Mouse (Mus musculus) embryonic facial prominence, embryonic 14.5 days (tissue): ENCODE results near the gene Lca5l. TPM values are rescaled to one million over a fixed set of nuclear protein-coding genes. Genes with fewer than 3 reads are reported as not detected.

Experiments
- ATAC-seq: fragments of 200-750 bp; cut with Nextera tagmentation; 2 replicates; pipeline ENCODE4 v1.8.0; 2017; ENCODE audit warnings: low read depth, moderate number of reproducible peaks, moderate TSS enrichment
- DNase-seq: peaks from one replicate; pipeline ENCODE4 v3.0.0-alpha.2; 2015; ENCODE audit warnings: low spot score
- H3K27ac ChIP-seq: fragments of 300-500 bp; sonication (generic); replicated peaks from 2 replicates; pipeline ENCODE4 v1.5.1; 2014; ENCODE audit warnings: low read depth, mild to moderate bottlenecking, low read length, moderate library complexity
- H3K27me3 ChIP-seq: fragments of 300-500 bp; sonication (generic); replicated peaks from 2 replicates; pipeline ENCODE4 v1.6.1; 2014; ENCODE audit warnings: low read length; ENCODE audit not compliant: control insufficient read depth, insufficient read depth
- H3K36me3 ChIP-seq: fragments of 300-500 bp; sonication (generic); 2 replicates; pipeline ENCODE4 v1.6.1; 2014; ENCODE audit warnings: low read length, mixed read lengths; ENCODE audit not compliant: control insufficient read depth, insufficient read depth
- H3K4me1 ChIP-seq: fragments of 300-500 bp; sonication (generic); 2 replicates; pipeline ENCODE4 v1.6.1; 2014; ENCODE audit warnings: antibody characterized with exemption, low read length; ENCODE audit not compliant: control insufficient read depth, insufficient read depth
- H3K4me2 ChIP-seq: fragments of 300-500 bp; sonication (generic); 2 replicates; pipeline ENCODE4 v1.6.1; 2014; ENCODE audit warnings: low read depth, mild to moderate bottlenecking, low read length, moderate library complexity, mixed read lengths
- H3K4me3 ChIP-seq: fragments of 300-500 bp; sonication (generic); 2 replicates; pipeline ENCODE4 v1.5.1; 2014; ENCODE audit warnings: low read depth, mild to moderate bottlenecking, low read length
- H3K9ac ChIP-seq: fragments of 300-500 bp; sonication (generic); 2 replicates; pipeline ENCODE4 v1.6.1; 2014; ENCODE audit warnings: low read depth, mild to moderate bottlenecking, low read length, moderate library complexity, mixed read lengths
- H3K9me3 ChIP-seq: fragments of 300-500 bp; sonication (generic); 2 replicates; pipeline ENCODE4 v1.6.1; 2016; ENCODE audit warnings: low read length; ENCODE audit not compliant: control insufficient read depth
- WGBS: fragments of 180-500 bp; shearing (Covaris S2); extraction: QIAGEN DNeasy Blood & Tissue Kit; methylation state at CpG from one replicate; pipeline ENCODE4 v1.1.7; 2014; 5-methylcytosine and 5-hydroxymethylcytosine counted together
- polyA plus RNA-seq: library from polyadenylated mRNA; unstranded; fragments of >200 nt; fragmentation: Nextera tagmentation; extraction: Ambion mirVana; gene quantifications from 2 replicates; pipeline ENCODE4 v1.2.1, GENCODE M21; 2014

Gene Lca5l
- polyA plus RNA-seq, result 1.8 and 2.1 TPM in 2 replicates

DNA sequence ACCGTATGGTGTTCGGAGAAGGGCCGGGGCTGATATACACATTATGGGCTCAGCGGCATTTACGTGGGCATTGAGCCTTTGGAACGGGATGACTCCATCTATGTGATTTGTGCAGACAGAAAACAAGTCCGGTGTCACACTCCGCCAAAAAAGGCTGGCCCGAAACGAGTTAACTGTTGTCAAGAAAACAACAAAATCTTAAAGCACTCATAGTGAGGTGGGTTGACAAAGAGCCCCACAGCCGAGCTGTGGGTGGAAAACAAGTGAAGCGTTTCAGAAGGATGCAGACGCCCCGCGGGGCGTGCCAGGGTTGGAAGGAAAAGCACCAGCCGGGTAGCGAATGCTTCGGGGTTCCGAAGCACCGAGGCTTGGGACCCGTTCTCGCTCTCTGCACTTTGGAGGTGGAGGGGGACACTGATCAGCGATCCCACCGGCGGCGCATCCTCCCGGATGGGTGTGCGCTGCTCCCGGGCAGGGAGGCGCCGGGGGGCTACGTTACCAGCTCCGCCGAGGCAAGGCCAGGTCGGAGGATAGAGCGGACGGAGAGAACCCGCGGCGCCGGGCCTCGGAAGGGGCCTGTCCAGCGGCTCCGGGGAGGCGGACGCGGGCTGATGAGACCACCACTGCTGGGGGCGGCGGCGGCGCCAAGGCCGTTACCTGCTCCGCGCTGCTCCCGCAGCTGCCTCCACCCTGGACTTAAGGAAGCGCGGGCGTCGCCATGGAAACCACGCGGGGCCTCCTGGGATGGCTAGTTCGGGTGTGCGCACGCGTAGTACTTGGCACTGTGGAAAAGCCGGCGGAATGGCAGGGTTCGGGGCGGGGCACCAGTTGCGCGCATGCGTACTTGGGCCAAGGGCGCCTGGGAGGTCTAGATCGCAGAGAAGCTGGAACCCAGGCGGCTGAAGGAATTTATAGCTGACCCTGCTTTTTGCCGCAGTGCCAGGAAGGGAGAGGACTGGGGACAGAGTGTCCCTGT lies at the start of gene Lca5l:
TSS of gene Lca5l (minus strand) at position 741 of the 976 bp plus-strand sequence.
- peak; percentile 98 for ATAC-seq
- Histone ChIP-seq H3K36me3 (no peaks in the 10 kb centered on the region), H3K4me2 (peak within 1 kb of the TSS; percentile 84), H3K9ac (peak within 1 kb of the TSS; percentile 80), H3K9me3 (no peaks in the 10 kb centered on the region), H3K4me3 (peak within 1 kb of the TSS; percentile 92), H3K27ac (peak within 1 kb of the TSS; percentile 52), H3K4me1 (peaks cover 6% of the 10 kb centered on the region; the same call in 1 of the 2 replicates), H3K27me3 (peaks cover 5% of the 10 kb centered on the region; the same call in 1 of the 2 replicates)
- peak; percentile 99 for DNase-seq
- WGBS, result 1% methylated on average over 55 of the region's 77 CpGs

DNA sequence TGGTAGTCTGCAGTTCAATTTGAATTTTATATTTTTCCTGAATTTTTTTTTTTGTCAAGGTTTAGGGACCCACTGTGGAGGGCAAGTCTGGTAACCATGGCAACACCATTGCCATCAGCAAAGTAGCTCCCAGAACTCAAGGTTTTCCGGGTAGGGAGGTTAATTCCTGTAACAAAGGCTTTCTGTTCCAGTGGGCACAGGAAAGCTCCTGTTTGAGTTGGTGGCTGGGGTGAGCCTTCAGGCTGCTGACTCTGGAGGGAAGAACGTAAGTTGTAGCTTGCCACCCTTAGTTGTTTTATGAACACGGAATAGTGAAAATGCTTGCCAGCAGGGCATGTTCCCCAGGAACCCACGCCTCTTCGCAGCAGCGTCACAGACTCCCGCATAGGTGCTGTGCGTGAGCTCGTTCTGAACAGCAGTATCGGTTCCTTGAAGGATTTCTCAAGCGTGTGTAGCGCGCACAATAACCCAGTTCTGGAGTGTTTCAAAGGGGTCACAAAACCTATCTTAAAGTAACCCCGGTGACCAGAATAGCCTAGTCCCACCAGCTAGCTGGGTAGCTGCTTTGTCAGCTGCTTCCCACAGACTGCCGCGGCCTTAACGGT lies 43.4 kb upstream of the Lca5l start, which contains the start of gene B3galt5:
TSS of gene B3galt5 (plus strand) at position 436 of the 605 bp plus-strand sequence.
- DNase-seq (peak; percentile 52), ATAC-seq (no peak)
- H3K4me1 ChIP-seq, result no peaks in the 10 kb centered on the region
- H3K4me2 ChIP-seq, result peak within 1 kb of the TSS; percentile 25; the same call in 1 of the 2 replicates
- WGBS, result 60% methylated on average over 17 of the region's 17 CpGs
- H3K27ac ChIP-seq, result 0 out of 2 replicates have a peak within 1 kb of the TSS, but pooled peaks have one; percentile 24
- 0 out of 2 replicates have a peak within 1 kb of the TSS, but pooled peaks have one; percentile 36 for H3K9ac ChIP-seq
- H3K4me3 ChIP-seq, result no peak within 1 kb of the TSS
- H3K27me3 ChIP-seq, result no peaks in the 10 kb centered on the region
- no peaks in the 10 kb centered on the region for H3K9me3 ChIP-seq
- no peaks in the 10 kb centered on the region for H3K36me3 ChIP-seq

DNA sequence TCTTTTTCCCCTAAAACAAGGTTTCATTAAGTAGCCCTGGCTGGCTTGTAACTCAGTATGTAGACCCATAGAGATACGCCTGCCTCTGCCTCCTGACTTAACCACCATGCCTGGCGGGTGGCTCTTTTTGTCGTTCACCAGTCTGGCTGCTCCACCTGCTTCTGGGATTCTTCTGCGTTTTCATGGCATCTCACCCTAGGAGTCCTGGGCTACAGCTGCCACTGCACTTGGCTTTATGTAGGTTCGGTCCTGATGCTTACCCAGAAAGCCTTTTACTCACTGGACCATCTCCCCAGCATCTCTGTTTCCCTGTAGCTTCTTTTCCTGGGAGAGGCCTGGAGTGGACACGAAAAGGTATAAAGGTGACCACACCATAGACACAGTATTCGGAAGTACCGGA lies 41.9 kb upstream of the Lca5l start:
- 88% methylated on average over 8 of the region's 8 CpGs for WGBS
- Histone ChIP-seq H3K4me1 (no peaks in the 10 kb centered on the region), H3K9me3 (no peaks in the 10 kb centered on the region), H3K36me3 (no peaks in the 10 kb centered on the region), H3K9ac (no peak overlapping the region), H3K27me3 (no peaks in the 10 kb centered on the region), H3K4me3 (no peak overlapping the region), H3K27ac (no peak overlapping the region), H3K4me2 (no peak overlapping the region)
- ATAC-seq (no peak), DNase-seq (no peak)

DNA sequence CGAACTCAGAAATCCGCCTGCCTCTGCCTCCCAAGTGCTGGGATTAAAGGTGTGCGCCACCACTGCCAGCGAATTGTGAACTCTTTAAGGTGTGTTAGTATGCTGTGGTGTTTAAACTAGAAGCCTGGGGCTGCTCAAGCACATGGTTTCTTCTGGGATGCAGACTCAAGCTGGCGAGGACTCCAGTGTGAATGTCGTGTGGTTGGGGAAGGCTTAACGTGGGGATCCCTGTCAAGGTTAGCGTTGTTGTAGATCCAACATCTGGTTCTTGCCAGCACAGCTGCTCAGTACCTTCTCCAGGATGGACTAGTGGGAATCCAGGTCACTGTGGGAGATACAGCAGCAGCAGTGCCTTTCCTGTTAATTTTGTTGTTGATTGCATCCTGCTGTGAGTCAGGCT lies 39.9 kb upstream of the Lca5l start:
- Histone ChIP-seq H3K4me3 (no peak overlapping the region), H3K4me2 (no peak overlapping the region), H3K9ac (no peak overlapping the region), H3K27me3 (no peaks in the 10 kb centered on the region), H3K4me1 (no peaks in the 10 kb centered on the region), H3K27ac (no peak overlapping the region), H3K9me3 (no peaks in the 10 kb centered on the region), H3K36me3 (no peaks in the 10 kb centered on the region)
- 83% methylated on average over 8 of the region's 8 CpGs for WGBS
- ATAC-seq (no peak), DNase-seq (no peak)

DNA sequence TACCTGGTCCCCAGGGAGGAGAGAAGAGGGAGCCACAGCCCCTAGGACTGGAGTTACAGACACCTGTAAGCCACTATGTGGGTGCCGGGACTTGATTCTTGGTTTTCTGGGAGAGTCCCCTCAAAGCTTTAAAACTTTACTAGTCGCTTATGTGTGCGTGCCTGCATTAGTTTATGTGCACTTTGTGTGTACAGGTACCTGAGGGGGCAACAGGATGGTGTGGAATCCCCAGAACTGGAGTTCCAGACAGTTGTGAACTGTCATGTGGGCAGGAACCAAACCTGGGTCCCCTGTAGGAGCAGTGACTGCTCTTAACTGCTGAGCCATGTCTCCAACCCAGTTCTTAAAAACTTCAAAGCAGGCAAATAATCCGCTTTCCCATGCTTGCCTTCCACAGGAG lies 39.2 kb upstream of the Lca5l start:
- DNase-seq (no peak), ATAC-seq (no peak)
- no peaks in the 10 kb centered on the region for H3K4me1 ChIP-seq
- no peak overlapping the region for H3K27ac ChIP-seq
- no peak overlapping the region for H3K4me3 ChIP-seq
- no peaks in the 10 kb centered on the region for H3K27me3 ChIP-seq
- WGBS, result 94% methylated on average over 4 of the region's 4 CpGs
- no peak overlapping the region for H3K9ac ChIP-seq
- no peak overlapping the region for H3K4me2 ChIP-seq
- H3K36me3 ChIP-seq, result no peaks in the 10 kb centered on the region
- no peaks in the 10 kb centered on the region for H3K9me3 ChIP-seq

DNA sequence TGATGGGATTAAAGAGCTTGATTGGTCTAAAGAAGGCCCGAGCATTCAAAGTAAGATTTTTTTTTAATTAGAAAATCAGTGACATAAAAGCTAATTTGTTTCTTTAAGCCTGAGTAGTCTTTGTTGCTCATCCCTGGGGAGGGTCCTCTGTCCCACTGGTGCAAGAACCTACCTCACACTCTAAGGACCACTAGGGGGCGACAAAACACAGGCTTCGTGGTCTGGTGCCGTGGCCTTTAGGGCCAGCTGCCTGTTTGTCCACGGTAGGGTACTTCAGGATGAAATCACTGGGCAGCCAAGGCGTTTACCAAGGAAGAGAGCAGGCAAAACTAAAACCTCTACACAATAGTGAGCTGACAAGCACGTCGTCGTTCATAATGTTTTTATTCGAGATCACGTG lies 38.3 kb upstream of the Lca5l start:
- 0 out of 2 replicates have a peak, but pooled peaks have one; percentile 65 for ATAC-seq
- Histone ChIP-seq H3K9me3 (no peaks in the 10 kb centered on the region), H3K4me3 (no peak overlapping the region), H3K36me3 (no peaks in the 10 kb centered on the region), H3K27ac (no peak overlapping the region), H3K4me1 (no peaks in the 10 kb centered on the region), H3K4me2 (no peak overlapping the region), H3K9ac (no peak overlapping the region), H3K27me3 (no peaks in the 10 kb centered on the region)
- peak; percentile 79 for DNase-seq
- WGBS, result 30% methylated on average over 11 of the region's 11 CpGs

DNA sequence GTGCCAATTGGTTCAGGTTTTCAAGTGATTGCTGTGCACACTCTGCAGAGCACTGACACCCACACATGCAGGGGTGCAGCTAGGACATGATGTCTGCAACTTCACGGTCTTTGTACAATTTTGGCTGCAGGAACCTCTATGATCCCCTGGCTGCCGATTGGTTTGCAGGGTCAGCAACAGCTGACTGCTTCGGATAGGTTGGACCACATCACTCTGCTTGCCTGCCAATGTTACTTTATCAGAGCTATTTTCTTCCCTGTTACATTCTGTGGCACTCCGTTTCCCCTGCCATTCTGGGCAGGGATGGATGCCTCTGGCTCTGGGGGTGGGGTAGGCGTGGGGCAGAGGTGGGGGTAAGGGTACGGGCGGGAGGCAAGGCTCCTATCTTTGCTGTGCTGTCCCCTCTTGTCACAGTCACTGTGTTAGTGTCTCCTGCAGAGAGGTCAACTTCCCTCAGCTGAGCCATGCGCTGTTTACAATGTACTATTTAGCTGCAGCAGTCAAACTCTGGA lies 37.0 kb upstream of the Lca5l start:
- H3K27me3 ChIP-seq, result no peaks in the 10 kb centered on the region
- ATAC-seq (no peak), DNase-seq (no peak)
- no peaks in the 10 kb centered on the region for H3K4me1 ChIP-seq
- no peak overlapping the region for H3K27ac ChIP-seq
- no peak overlapping the region for H3K4me3 ChIP-seq
- no peak overlapping the region for H3K4me2 ChIP-seq
- H3K36me3 ChIP-seq, result no peaks in the 10 kb centered on the region
- no peaks in the 10 kb centered on the region for H3K9me3 ChIP-seq
- no peak overlapping the region for H3K9ac ChIP-seq
- WGBS, result 58% methylated on average over 8 of the region's 8 CpGs

DNA sequence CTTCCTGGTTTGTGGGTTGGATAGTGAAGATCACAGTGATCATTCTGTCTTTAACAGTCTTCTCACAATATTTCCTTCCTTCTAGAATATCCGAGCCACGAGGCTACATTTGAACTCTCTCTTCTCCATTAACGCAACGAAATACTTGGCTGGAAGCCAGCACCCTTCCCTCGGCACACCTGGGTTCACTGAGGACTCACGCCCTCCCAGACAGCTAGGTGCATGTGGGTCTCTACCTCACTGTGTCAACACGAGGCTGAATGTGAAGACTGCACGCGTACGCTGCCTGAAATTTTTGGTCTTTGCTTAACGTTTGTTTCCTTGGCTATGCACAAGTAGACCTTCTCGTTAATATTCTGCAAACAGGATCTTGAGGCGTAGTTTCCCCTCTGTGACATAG lies 36.4 kb upstream of the Lca5l start:
- H3K27ac ChIP-seq, result no peak overlapping the region
- ATAC-seq (no peak), DNase-seq (peak; percentile 14)
- no peaks in the 10 kb centered on the region for H3K27me3 ChIP-seq
- no peaks in the 10 kb centered on the region for H3K9me3 ChIP-seq
- WGBS, result 71% methylated on average over 13 of the region's 13 CpGs
- no peak overlapping the region for H3K4me3 ChIP-seq
- no peaks in the 10 kb centered on the region for H3K36me3 ChIP-seq
- H3K9ac ChIP-seq, result no peak overlapping the region
- no peaks in the 10 kb centered on the region for H3K4me1 ChIP-seq
- H3K4me2 ChIP-seq, result no peak overlapping the region
